Mouse (Mus musculus): ENCODE data around the gene Gpn1. TPM values are rescaled to one million over a fixed set of nuclear protein-coding genes. Genes with fewer than 3 reads are reported as not detected.

Gene Gpn1
- polyA plus RNA-seq, 1 experiment: 26.7 TPM

GRCm38 (mm10) chr5:31535228-31535627, 40.7 kb downstream of the Gpn1 start:
- DNase-seq (ENCODE audit: extremely low spot score in 1 of 2, low spot score in 1 of 2): no peak

DNA sequence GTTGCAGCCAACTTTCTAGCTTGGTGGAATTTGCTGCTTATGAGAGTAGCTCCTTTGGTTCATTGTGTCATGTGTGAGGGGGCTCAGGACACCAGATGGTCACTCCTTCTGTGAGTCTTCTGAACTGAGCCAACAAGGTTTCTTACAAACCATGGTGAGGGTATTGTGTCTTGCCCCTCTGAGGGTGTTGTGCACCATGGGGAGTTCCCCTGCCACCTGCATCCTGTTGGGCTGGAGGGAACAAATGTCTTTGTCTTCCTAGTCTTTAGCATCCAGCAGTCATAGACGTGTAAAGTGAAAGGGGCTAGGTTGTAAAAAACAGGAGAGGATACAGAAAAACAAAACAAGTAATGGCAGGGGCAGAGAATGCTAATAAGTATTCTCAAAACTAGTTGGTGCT, 64.9 kb downstream of the Gpn1 start:
- no peak for DNase-seq (ENCODE audit: extremely low spot score in 1 of 2, low spot score in 1 of 2)

GRCm38 (mm10) chr5:31560352-31560751, 65.8 kb downstream of the Gpn1 start:
- DNase-seq (ENCODE audit: extremely low spot score in 1 of 2, low spot score in 1 of 2): no peak

DNA sequence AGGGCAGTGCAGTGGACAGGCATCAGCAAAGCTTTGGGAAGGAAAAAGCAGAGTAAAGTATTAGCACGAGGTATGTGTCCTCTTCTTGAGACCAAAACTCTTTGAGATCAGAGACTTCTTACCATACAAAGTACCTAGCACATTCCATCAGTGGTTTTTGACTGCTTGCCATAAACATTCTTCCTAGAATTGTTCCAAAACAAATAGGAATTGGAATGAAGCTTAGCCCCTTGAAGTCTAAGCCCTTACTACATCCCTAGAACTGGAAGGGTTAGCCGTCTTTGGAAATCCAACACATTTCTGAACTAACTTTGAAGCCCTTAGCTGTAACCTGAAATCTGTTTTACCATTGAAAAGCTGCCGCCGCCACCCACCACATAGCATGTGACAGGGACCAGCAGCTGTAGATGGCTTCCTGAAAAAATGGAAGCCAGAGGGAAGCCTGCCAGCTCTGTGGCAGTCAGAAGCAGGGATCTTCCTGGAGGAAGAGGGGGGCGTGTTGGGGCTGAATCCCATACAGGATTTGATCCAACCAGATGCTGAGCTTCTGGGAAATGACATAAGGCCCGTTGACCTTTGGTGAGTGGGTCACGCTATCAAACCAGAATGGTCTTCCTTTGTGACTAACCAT, 67.6 kb downstream of the Gpn1 start:
- DNase-seq (ENCODE audit: extremely low spot score in 1 of 2, low spot score in 1 of 2): peak; percentile 44 to 80

Other genes starting within 250 kb of the Gpn1 start
- 3.0 and 3.2 TPM in 2 replicates for gene Krtcap3, start 243.1 kb upstream of the Gpn1 start, polyA plus RNA-seq (2012; rRNA removed)
- 69.6 and 78.0 TPM in 2 replicates for gene Ift172, start 203.6 kb upstream of the Gpn1 start, polyA plus RNA-seq (2012; rRNA removed)
- gene Fndc4, start 198.7 kb upstream of the Gpn1 start, polyA plus RNA-seq (2012; rRNA removed): 132 and 178 TPM in 2 replicates
- gene Gckr, start 197.3 kb upstream of the Gpn1 start, polyA plus RNA-seq (2012; rRNA removed): 0.16 and 0.23 TPM in 2 replicates
- gene Zfp512, start 42.3 kb upstream of the Gpn1 start, polyA plus RNA-seq (2012; rRNA removed): 46.1 and 51.9 TPM in 2 replicates
- not detected in 2 replicates for gene 4930548H24Rik, start 9.0 kb upstream of the Gpn1 start, polyA plus RNA-seq (2012; rRNA removed)
- gene Slc4a1ap, start 32.3 kb downstream of the Gpn1 start, polyA plus RNA-seq (2012; rRNA removed): 25.6 and 28.7 TPM in 2 replicates
- gene Supt7l, start 33.1 kb downstream of the Gpn1 start, polyA plus RNA-seq (2012; rRNA removed): 15.0 and 15.8 TPM in 2 replicates
- gene Mrpl33, start 102.2 kb downstream of the Gpn1 start, polyA plus RNA-seq (2012; rRNA removed): 97.5 and 98.3 TPM in 2 replicates
- gene Rbks, start 202.9 kb downstream of the Gpn1 start, polyA plus RNA-seq (2012; rRNA removed): 3.1 and 3.6 TPM in 2 replicates
- gene Babam2, start 202.9 kb downstream of the Gpn1 start, polyA plus RNA-seq (2012; rRNA removed): 44.9 and 45.2 TPM in 2 replicates